Mouse (Mus musculus) cerebellum, adult 2 months (tissue): Measurements from ENCODE around the gene Atp8b3.

Experiments used
- CTCF ChIP-seq: fragments of 200-500 bp; IDR thresholded peaks from 2 replicates; pipeline ENCODE4 v1.5.1; 2011; ENCODE audit warnings: low read depth, mild to moderate bottlenecking, control low read depth, low read length, moderate library complexity, borderline replicate concordance; ENCODE audit not compliant: insufficient read depth
- POLR2A ChIP-seq: fragments of 200-500 bp; IDR thresholded peaks from 2 replicates; pipeline ENCODE4 v1.6.1; 2011; ENCODE audit warnings: low read length, control low read depth, borderline replicate concordance; ENCODE audit not compliant: insufficient read depth

GRCm38 (mm10) chr10:80553997-80554396, 15.1 kb upstream of the Atp8b3 start:
- TF ChIP-seq CTCF: no peak
- no peak for TF ChIP-seq POLR2A
